Mouse (Mus musculus): ENCODE results near the gene Gabpb1. TPM values are rescaled to one million over a fixed set of nuclear protein-coding genes. Genes with fewer than 3 reads are reported as not detected.
"Not testable (repeated sequence)": the region's sequence is repeated elsewhere in the genome, so short reads cannot be mapped to it uniquely, and the experiment has no call there.

Gene Gabpb1
- total RNA-seq, 2 experiments from 2014 or later = 18.2 to 18.5 TPM

GRCm38 (mm10) chr2:126628455-126628995 is 47.6 kb downstream of the Gabpb1 start:
- TF ChIP-seq CTCF (conservative IDR thresholded peaks at IDR 0.05) = no peak
- no peak for DNase-seq (ENCODE audit: low spot score in 2 of 2)

GRCm38 (mm10) chr2:126623138-126623537 is 53.0 kb downstream of the Gabpb1 start:
- no peak for DNase-seq (ENCODE audit: low spot score in 2 of 2)
- Histone ChIP-seq H3K27ac (no peak overlapping the region), H3K4me3 (no peak overlapping the region)
- no peak for TF ChIP-seq CTCF (conservative IDR thresholded peaks at IDR 0.05)

More at GRCm38 (mm10) chr2:126628455-126628995, 47.6 kb downstream of the Gabpb1 start:
- no peak overlapping the region for H3K4me3 ChIP-seq
- no peak overlapping the region for H3K27ac ChIP-seq

GRCm38 (mm10) chr2:126622455-126622854 is 53.7 kb downstream of the Gabpb1 start:
- TF ChIP-seq CTCF (conservative IDR thresholded peaks at IDR 0.05) = no peak
- DNase-seq (ENCODE audit: low spot score in 2 of 2) = no peak

DNA sequence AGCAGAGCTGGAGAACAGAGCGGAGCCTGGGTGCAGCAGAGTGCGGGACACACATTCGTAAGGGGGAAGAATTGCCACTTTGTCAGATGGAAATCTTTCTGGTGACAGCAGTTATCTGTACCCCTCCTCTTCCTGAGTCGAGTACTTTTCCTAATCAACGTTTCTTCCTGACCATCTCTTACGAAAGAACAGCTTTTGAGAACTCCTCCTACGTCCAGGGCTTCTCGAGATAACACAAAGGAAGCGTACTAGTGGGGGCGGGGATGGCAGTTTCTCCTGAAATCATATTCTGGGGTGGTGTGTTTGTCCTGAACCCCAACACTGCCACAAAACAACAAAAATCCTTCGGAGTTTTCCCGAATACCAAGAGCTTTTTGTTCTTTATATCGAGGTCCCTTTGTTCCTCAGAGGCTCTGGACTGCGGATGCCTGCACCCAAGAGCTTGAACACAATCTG is 56.9 kb downstream of the Gabpb1 start, which contains the start of gene Hdc:
Gene Hdc, minus strand, starts transcription at position 51 of the 456 bp plus-strand sequence.
- Histone ChIP-seq H3K27ac (no peak within 1 kb of the TSS), H3K4me3 (no peak within 1 kb of the TSS)
- no peak for DNase-seq (ENCODE audit: low spot score in 2 of 2)
- TF ChIP-seq CTCF (conservative IDR thresholded peaks at IDR 0.05) = no peak

More at GRCm38 (mm10) chr2:126622455-126622854, 53.7 kb downstream of the Gabpb1 start:
- no peak overlapping the region for H3K27ac ChIP-seq
- H3K4me3 ChIP-seq = no peak overlapping the region

DNA sequence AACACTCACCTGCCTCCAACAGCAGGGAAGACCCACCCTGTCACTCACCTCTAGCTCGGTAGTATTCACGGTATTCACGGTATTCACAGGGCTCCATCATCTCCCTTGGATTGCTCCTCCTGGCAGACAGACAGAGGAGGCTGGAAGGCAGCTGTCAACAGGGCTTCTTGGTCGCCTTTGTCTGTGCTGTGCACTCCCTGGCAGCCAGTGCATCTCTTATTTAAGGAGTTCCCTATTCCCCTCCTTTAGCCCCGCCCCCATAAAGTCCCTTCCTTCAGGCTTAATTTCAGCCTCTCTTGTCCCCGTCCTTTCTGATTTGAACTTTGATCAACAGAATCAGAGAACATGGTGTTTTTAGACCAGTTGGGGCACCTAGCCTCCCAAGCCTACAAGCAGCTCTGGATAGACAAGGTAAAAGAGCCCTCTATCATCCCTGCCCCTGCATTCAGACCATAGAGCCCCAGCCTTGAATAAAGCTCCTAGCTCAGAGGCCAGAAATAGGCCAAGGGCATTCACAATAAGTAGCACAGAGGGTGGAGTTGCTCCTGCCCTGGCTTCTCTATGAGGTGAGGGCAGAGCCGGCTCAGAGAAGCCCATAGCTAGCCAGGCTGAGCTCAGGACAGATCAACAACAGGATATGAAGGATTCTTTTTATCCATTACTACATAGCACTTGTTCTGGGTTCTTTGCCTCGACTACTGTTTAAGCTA is 57.5 kb downstream of the Gabpb1 start:
- no peak for TF ChIP-seq CTCF (conservative IDR thresholded peaks at IDR 0.05)
- no peak for DNase-seq (ENCODE audit: low spot score in 2 of 2)

DNA sequence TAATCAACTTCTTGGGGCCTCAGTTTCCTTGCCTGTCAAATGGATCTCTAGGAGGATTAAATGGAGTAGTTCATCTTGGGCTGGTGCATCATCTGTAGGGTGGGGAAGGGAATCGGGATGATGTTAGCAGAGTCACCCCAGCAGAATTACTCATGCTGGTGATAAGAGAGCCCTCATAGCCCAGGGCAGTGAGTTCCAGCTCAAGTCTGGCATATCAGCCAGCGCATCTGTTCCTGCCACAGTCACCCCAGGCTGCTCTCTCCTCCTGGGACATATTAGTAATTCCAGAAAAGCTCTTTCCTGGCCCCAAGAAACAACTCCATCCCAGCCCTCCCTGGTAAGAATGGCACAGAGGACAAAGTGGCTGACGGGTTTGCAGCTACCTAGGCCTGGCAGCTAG is 60.8 kb downstream of the Gabpb1 start:
- no peak overlapping the region for H3K4me3 ChIP-seq
- DNase-seq (ENCODE audit: low spot score in 2 of 2) = no peak
- H3K27ac ChIP-seq = no peak overlapping the region
- TF ChIP-seq CTCF (conservative IDR thresholded peaks at IDR 0.05) = no peak

More for the DNA sequence above, 57.5 kb downstream of the Gabpb1 start:
- Histone ChIP-seq H3K27ac (no peak overlapping the region), H3K4me3 (no peak overlapping the region)

GRCm38 (mm10) chr2:126609600-126609999 is 66.5 kb downstream of the Gabpb1 start:
- not testable (repeated sequence) for H3K4me3 ChIP-seq; H3K27ac ChIP-seq; DNase-seq (ENCODE audit: low spot score in 2 of 2)

DNA sequence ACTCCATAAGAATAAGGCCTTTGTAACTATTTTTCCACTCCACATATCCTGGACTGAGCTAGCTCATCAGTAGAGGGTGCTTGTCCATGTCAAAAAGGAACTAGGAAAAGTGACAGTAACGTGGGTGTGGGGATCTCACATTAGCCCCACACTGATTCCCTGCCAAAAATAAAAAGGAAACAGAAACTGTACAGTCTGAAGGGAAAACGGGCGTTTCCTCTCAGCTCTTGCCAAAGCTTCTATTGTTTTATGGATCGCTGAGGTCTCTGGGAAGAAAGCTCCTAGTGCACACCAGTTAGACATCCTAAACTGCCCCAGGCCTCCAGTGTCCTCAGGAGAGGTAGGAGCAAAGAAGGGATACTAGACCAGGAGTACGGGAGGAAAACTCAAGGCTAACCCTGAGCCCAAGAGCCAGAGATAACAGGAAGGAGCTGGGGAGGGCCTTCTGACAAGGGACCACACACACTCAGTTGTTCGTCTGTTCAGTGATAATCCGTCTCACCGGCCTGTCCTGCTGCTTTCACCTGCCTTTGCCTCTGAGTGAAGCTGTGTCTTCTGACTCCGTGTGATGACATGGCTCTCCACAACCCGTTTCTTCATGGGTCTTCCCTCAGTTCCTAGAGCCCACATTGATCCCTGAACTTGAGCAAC is 68.5 kb downstream of the Gabpb1 start:
- no peak overlapping the region for H3K27ac ChIP-seq
- H3K4me3 ChIP-seq = no peak overlapping the region
- DNase-seq (ENCODE audit: low spot score in 2 of 2) = no peak
- no peak for TF ChIP-seq CTCF (conservative IDR thresholded peaks at IDR 0.05)

DNA sequence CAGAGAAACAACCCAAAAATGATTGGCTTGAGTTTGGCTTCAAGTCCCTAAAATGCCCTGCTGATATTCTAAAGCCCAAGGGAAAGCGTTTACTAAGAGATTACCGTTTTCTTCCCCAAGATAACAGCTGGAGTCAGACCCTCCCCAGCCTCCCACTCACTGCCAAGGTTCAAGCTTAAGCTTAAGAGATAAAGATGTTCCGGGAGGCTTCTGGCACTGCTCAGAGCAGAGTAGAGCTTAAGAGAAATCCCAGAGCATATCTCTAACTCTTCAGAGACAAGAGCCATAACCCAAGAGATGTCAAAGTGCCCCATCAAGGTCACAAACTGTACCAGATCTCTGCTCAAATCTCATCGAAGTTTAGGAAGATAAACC is 69.5 kb downstream of the Gabpb1 start:
- no peak overlapping the region for H3K27ac ChIP-seq
- H3K4me3 ChIP-seq = no peak overlapping the region
- TF ChIP-seq CTCF (conservative IDR thresholded peaks at IDR 0.05) = no peak
- DNase-seq (ENCODE audit: low spot score in 2 of 2) = no peak

DNA sequence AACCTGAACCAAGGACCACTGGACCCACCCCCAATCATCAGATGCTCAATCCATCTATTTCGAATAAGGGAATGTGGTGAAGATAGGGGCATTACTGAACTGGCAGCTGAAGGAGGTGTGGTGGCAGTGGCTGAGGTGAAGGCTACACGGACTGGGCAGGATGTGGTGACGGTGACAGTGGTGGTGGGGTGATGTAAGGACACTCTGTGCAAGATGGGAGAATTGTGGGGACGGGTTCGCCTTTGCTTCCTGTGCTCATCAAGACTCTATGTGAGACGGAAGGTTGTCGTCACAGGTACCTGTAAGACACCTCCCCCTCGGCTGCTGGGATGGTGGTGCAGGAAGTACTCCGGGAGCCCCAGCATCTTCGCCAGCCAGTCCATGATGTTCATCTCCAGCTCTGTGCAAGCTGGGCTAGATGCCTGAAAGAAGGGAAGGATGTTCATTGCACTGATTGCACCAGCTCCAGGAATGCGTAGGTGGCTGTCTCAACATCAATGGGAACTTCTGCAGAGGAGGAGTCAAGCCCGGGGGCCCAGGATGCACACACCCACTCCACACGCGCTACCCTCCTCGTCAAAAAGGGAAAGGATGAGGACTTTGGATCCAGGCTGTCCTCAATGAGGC is 70.0 kb downstream of the Gabpb1 start:
- Histone ChIP-seq H3K27ac (no peak overlapping the region), H3K4me3 (no peak overlapping the region)
- no peak for TF ChIP-seq CTCF (conservative IDR thresholded peaks at IDR 0.05)
- DNase-seq (ENCODE audit: low spot score in 2 of 2) = no peak

DNA sequence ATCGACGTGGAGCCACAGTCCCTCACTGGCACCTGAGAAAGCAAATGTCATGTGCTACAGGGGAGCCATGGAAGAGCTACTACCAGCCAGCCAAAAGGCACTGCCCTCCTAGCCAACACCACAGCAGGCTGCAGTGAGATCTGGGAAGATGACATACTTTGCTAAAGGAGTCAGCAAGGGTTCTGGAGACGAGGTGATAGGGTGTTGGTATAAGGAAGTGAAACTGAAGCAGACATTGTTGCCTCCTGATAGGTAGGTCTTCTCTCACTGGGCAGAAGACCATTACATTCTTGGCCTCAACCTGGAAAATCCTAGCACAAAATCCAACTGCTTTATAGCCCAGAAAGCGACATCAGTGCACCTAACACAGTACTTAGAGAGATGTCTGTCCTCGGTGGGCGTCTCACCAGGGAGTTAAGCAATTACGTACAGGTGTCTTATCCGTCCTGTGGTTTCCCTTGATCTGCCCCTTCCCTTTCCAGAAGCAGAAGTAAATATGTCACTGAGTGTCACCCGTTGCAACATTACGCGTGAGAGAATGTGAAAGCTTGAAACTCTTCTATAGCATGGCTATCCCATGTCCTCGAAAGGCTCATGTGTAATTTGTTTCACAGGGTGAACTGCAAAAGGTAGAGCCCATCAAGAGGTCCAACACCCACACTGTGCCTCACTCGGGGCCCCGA is 74.1 kb downstream of the Gabpb1 start:
- no peak for DNase-seq (ENCODE audit: low spot score in 2 of 2)
- no peak overlapping the region for H3K27ac ChIP-seq
- no peak for TF ChIP-seq CTCF (conservative IDR thresholded peaks at IDR 0.05)
- H3K4me3 ChIP-seq = no peak overlapping the region

- H3K27ac ChIP-seq = no peak overlapping the region
- no peak overlapping the region for H3K4me3 ChIP-seq
- TF ChIP-seq CTCF (conservative IDR thresholded peaks at IDR 0.05) = no peak
- DNase-seq (ENCODE audit: low spot score in 2 of 2) = no peak
Measured at GRCm38 (mm10) chr2:126600533-126600932, 75.6 kb downstream of the Gabpb1 start.

DNA sequence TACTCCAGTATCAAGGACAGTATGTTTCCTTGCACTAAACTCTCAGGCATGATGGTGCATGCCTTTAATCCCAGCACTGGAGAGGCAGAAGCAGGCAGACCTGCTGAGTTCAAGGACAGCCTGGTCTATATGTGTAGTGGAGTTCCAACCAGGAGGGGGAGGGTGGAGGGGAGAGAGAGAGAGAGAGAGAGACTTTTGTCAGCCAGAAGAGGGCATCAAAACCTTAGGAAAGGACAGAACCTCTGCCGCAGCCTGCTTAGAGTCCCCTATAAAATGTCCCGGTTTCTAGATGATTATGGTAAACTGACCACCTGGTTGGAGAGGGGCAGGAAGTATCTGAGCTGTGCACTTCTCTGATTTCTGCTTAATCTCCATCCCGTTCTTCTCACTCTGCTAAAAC is 77.1 kb downstream of the Gabpb1 start:
- Histone ChIP-seq H3K27ac (no peak overlapping the region), H3K4me3 (no peak overlapping the region)
- DNase-seq (ENCODE audit: low spot score in 2 of 2) = no peak
- TF ChIP-seq CTCF (conservative IDR thresholded peaks at IDR 0.05) = peak; percentile 77

All from layer of hippocampus, adult 2 months (tissue).